Mouse (Mus musculus) bone marrow macrophage, adult 2 months (primary cell): ENCODE results near the gene Hydin. TPM values are rescaled to one million over a fixed set of nuclear protein-coding genes. Genes with fewer than 3 reads are reported as not detected.

Experiments
- H3K27ac ChIP-seq: 2 replicates; pipeline ENCODE4 v1.5.1; 2012; ENCODE audit warnings: low read depth, low read length; ENCODE audit not compliant: insufficient read depth
- H3K4me1 ChIP-seq: 2 replicates; pipeline ENCODE4 v1.6.1; 2012; ENCODE audit warnings: low read length; ENCODE audit not compliant: control insufficient read depth, insufficient read depth
- H3K4me3 ChIP-seq: 2 replicates; pipeline ENCODE4 v1.5.1; 2012; ENCODE audit warnings: mild to moderate bottlenecking, low read length, moderate library complexity; ENCODE audit not compliant: insufficient read depth
- CTCF ChIP-seq: IDR thresholded peaks from 2 replicates; pipeline ENCODE4 v1.5.1; 2012; ENCODE audit warnings: low read depth, mild to moderate bottlenecking, low read length, moderate library complexity
- POLR2A ChIP-seq: IDR thresholded peaks from 2 replicates; pipeline ENCODE4 v1.6.1; 2012; ENCODE audit warnings: mild to moderate bottlenecking, low read depth, low read length, borderline replicate concordance
- polyA plus RNA-seq: library from polyadenylated mRNA; stranded (reverse); fragments of >200 nt; gene quantifications from 2 replicates; pipeline ENCODE4 v1.2.4, GENCODE M21; 2012; ENCODE audit not compliant: missing spikeins, insufficient read depth, insufficient read length

Gene Hydin
- polyA plus RNA-seq, 1 experiment, result 0.32 TPM

DNA sequence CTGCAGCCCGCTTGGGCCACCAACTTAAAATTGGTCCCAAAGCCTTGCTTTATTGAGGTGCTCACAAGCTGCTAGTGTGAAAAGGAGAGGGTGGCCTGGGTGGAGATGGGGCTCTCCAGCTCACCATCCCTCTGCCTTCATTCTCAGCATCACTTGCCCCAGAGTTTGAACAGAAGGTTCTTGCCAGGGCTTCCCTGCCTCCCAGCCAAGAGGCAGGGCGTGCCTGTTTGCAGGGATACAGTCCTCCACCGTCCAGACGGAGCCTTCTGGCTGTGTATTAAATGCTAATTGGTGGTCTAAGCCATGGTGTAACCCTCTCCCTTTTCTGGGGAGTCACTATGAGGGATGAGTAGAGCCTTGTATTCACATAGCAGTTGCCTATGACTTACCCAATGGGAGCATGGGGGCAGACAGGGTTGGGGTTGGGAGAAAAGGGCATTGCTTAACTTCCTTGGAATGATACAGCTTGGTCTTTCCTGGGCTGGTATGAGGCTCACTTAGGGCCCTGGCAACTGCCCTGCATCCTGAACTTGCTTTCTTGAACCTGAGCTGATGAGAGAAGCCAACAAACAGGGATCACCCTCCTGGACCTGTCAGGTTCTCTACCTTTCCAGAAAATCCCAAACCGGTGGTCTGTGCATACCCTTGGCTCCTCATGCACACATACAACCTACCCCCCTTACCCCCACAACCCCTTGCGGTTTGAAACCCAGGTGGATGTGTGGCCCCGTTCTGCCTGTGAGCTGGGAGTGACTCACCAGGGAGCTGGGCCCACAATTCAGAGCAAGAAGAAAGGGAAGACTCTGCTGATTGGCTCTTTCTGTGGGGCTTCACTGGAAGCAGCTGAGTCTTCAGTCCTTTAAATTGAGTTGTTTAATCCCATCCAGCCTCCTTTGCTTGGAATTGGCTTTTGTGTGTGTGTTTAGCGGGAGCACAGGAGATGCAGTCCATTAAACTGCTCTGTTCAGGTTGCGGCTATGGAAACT lies 387.6 kb downstream of the Hydin start:
- TF ChIP-seq POLR2A (no peak), CTCF (no peak)
- Histone ChIP-seq H3K4me3 (no peak overlapping the region), H3K4me1 (no peaks in the 10 kb centered on the region), H3K27ac (no peak overlapping the region)

DNA sequence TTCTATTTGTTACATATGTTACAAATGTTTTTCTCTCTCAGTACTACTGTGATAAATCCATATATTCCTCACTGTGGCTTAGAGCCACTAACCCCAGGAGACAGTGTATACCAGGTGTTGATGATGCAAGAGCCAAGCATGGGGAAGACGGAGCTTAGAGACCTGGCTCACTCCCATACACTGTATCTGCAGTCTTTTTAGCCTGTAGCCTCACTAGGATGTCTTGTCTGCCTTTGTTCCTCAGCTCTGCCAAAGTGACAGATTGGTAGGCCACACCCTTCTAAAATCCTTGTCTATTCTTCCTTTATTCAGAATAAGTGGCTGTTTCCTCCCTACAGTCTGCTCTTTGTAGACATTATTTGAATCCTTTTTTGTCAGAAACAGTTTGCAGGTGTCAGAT lies 389.1 kb downstream of the Hydin start:
- TF ChIP-seq CTCF (no peak), POLR2A (no peak)
- Histone ChIP-seq H3K27ac (no peak overlapping the region), H3K4me1 (no peaks in the 10 kb centered on the region), H3K4me3 (no peak overlapping the region)

GRCm38 (mm10) chr8:110657661-110658060 lies 390.9 kb downstream of the Hydin start:
- Histone ChIP-seq H3K27ac (no peak overlapping the region), H3K4me1 (no peaks in the 10 kb centered on the region), H3K4me3 (no peak overlapping the region)
- TF ChIP-seq CTCF (no peak), POLR2A (no peak)

Other genes with a start within 250 kb of the Hydin start
- gene Chst4, start 227.2 kb upstream of the Hydin start, polyA plus RNA-seq, result not detected in 2 replicates
- gene Zfp612, start 187.2 kb upstream of the Hydin start, polyA plus RNA-seq, result not detected in 2 replicates
- gene Gm21964, start 165.8 kb upstream of the Hydin start, polyA plus RNA-seq, result not detected in 2 replicates
- gene Gm17720, start 164.2 kb upstream of the Hydin start, polyA plus RNA-seq, result not detected in 2 replicates
- gene Calb2, start 98.8 kb upstream of the Hydin start, polyA plus RNA-seq, result not detected in 2 replicates
- 5.1 and 5.2 TPM in 2 replicates for gene Cmtr2, start 51.3 kb upstream of the Hydin start, polyA plus RNA-seq